Mouse (Mus musculus) thymus, postnatal 25 days (tissue): Measurements from ENCODE around the gene Tmem50b.
"Not testable (repeated sequence)": the region's sequence is repeated elsewhere in the genome, so short reads cannot be mapped to it uniquely, and the experiment has no call there.

Source experiments
- DNase-seq: peaks from one replicate; pipeline ENCODE4 v3.0.0; 2022

Gene Tmem50b

GRCm38 (mm10) chr16:91597672-91598010 is at the start of gene Tmem50b:
Tmem50b (minus strand) TSS chr16:91597800.
- peak; percentile 100 for DNase-seq

DNA sequence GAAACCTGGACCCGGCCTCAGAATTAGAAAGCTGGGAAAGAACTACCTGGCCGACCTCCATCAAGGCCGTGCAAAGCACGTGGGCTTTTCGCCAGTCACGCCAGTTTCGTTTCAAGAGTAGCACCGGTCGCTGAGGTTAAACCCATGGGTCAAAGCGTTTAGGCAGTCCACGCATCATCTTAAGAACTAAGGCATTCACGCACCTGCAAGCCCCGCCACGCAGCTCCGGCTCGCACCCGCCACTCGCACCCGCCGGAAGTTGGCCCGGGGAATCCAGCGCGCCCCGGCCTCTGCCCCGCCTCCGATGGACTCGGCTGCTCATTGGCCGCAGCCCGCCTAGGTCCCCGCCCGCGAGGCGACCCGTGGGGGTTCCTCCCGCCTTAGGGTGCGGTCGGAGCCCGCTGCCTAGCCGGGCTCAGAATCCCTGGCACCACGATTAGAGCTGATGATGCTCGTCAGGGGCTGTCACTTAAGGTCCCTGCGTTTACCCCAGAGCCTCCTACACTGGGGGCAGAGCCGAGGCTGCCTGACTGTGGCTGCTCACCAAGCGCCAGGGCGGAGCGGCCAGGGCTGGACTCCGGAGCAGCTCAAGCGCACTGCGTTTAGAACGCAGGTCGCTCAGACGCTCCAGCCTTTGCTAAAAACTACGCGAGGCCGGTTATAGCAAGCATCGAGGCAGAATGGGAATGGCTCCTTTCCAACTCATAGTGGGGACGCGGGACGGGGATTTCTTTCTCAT is 49.2 kb upstream of the Tmem50b start, which contains the start of gene Gart:
Gene Gart (minus strand): TSS at position 272 of the 739 bp plus-strand sequence.
- peak; percentile 95 for DNase-seq

DNA sequence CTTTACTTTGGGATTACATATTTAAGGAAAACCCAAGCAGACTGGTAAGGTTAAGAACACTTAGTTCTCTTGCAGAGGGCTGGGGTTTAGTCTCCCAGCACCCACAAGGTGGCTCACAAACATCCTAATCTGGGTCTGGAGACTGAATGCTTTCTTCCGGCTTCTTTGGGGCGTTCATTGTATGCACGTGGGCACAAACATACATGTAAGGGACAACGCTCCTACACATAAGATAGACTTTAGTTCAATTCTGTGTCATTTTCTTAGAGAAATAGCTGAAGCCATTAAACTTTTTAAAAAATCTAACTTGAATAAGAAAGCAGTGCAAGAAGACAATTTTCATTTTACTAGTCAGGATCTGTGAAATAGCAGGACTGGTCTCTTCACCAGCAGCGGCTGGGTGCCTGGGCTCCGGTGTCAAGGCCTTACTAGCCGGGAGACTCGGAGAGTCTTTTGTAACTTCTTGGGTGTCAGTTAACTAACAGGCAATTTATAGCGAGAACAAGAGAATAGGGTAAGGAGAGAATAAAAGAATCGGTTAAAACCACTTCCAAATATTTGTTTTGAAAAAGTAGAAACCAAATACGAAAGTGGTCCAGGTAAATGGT is 48.5 kb upstream of the Tmem50b start:
- peak; percentile 51 for DNase-seq

GRCm38 (mm10) chr16:91645420-91645819 is 47.8 kb upstream of the Tmem50b start:
- not testable (repeated sequence) for DNase-seq

GRCm38 (mm10) chr16:91644901-91645300 is 47.3 kb upstream of the Tmem50b start:
- DNase-seq: no peak

GRCm38 (mm10) chr16:91640171-91640570 is 42.6 kb upstream of the Tmem50b start:
- no peak for DNase-seq

DNA sequence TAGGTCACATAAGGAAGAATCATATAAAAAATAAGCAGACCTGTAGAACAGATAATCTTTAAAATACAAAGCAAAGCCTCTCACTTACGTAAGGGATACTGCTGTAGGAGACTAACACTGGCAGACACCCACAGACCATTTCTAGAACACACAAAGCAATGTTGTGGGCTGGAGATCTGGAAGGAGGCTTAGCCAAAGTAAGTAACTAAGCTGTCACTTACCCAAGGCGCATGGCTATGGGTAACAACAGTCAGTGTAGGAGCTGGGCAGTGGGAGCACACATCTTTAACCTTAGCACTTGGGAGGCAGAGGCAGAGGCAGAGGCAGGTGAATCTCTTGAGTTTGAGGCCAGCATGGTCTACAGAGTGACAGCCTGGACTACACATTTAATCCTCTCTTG is 42.0 kb upstream of the Tmem50b start:
- DNase-seq: no peak

DNA sequence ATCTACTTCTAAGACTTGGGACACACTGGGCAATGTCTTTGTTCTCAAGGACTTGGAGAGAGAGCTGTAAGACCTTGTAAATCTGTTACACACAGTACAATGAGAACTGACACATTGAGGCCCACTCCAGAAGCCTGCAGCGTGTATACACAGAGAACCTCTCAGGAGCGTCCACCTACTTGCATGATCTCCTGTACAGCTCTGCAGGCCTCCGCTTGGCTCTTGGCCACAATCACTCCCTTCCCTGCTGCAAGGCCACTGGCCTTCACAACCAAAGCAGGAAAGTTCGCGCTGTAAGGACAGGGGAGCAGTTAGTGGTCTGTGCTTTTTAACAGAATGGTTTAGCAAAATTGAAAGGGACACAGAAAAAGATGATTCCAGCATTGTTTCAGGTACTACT is 41.6 kb upstream of the Tmem50b start:
- no peak for DNase-seq

GRCm38 (mm10) chr16:91633641-91634040 is 36.0 kb upstream of the Tmem50b start:
- no peak for DNase-seq

GRCm38 (mm10) chr16:91632940-91633339 is 35.3 kb upstream of the Tmem50b start:
- DNase-seq: no peak

DNA sequence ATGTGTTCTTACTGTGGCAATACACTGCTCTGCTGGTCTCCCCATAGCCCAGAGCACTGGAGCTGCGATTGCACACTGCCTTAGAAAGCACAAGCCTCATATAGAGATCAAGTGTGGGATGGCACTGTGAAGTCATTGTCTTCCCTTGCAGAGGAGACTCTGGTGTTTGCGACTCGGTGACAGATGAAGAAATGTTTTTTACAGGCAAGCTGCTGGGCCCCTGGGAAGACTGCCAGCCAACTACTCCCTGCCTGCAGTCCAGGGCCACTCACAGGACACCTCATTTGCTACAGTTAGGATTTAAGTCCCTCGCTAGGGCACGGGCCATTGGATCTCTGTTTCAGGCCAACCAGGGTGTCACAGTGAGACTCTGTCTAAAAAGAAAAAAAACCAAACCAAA is 34.8 kb upstream of the Tmem50b start:
- DNase-seq: no peak

DNA sequence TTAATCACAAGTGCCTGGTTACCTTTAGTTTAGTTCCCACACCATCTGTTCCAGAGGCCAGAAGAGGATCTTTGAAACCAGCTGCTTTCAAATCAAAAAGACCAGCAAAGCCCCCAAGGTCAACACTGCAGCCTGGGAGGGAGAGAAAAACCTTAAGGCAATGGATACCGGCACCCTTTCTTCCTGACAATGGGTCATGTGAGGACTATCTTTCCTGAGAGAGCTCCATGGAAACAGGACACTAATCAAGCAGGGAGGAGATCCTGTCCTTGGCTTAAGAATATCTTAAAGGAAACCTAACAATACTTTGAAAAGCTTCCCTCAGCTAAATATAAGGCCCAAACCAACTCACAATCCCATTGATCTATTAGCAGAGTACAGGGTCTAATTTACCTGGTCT is 33.0 kb upstream of the Tmem50b start:
- no peak for DNase-seq

DNA sequence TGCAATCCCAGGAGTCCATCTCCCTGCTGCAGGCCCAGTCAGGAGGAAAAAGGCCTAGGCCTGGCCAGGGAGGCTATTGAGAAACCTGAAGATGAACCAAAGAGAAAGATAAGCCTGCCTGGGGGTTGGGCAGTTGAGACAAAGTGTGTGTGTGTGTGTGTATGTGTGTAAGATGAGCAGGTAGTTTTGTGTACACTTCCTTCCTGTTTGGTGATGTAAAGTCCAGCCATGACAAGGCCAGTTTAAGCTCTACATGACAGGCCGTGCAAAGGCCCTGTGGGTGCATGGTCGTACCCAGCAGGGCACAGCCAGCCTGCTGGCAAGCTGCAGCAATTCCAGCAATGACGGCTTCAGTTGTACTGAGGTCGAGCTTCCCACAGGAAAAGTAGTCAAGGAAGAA is 32.1 kb upstream of the Tmem50b start:
- no peak for DNase-seq

- no peak for DNase-seq
These were observed 31.1 kb upstream of the Tmem50b start for GRCm38 (mm10) chr16:91628673-91629072.

- DNase-seq: no peak
These were observed 30.2 kb upstream of the Tmem50b start for GRCm38 (mm10) chr16:91627831-91628230.

DNA sequence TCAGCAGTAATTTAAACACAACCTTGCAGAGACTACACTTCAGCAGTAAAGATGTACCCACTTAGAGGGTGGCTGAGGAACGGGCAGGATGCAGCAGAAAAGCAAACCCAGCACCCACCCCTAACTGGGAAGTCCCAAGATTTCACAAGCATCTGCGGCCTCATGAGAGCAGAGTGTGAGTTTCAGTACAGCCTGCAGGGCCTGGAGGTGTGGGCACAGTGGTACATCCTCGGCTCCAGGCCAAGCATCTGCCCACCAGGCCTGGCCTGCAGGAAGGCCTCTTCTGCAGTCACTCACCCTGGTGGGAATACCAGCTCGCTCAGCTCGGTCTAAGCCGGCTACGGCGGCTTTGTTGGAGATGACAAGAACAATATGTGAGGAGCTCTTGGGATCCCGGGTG is 25.5 kb upstream of the Tmem50b start:
- DNase-seq: no peak

DNA sequence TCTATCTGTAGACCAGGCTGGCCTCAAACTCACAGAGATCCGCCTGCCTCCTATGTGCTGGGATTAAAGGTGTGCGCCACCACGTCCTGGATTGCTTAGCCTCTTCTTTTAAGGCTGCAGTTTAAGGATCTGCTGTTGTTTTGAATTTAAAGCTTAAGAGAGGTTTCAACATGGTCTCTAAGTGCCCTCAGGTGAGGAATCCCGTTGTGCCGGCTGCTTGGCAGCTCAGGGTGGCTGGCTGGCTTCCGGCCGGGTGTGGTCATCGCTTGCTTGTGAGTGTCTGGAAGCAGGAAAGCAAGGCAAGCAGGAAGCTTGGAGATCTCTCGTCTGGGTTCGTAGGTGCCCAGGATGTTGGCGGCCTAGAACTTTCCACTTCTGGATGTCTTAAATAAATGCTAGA is 23.4 kb upstream of the Tmem50b start:
- DNase-seq: no peak

DNA sequence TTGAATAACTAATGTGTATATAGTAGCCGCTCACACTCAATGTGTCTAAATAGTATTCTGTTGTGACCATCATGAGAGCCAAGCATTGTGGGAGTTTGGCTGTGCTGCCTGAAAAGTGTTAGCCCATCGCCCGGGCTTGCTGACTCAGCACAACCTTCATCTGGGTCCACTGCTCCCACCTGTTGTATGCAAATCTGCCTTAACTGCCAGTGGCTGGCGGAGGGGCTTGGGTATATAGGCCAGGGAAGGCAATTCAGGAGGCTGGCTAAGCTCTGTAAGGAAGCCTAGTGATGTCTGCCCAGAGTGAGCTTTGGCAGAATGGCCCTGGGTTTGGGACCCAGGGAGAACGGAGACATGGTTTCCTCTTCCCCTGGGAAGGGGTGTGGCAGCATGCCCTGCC is 22.6 kb upstream of the Tmem50b start:
- DNase-seq: no peak

DNA sequence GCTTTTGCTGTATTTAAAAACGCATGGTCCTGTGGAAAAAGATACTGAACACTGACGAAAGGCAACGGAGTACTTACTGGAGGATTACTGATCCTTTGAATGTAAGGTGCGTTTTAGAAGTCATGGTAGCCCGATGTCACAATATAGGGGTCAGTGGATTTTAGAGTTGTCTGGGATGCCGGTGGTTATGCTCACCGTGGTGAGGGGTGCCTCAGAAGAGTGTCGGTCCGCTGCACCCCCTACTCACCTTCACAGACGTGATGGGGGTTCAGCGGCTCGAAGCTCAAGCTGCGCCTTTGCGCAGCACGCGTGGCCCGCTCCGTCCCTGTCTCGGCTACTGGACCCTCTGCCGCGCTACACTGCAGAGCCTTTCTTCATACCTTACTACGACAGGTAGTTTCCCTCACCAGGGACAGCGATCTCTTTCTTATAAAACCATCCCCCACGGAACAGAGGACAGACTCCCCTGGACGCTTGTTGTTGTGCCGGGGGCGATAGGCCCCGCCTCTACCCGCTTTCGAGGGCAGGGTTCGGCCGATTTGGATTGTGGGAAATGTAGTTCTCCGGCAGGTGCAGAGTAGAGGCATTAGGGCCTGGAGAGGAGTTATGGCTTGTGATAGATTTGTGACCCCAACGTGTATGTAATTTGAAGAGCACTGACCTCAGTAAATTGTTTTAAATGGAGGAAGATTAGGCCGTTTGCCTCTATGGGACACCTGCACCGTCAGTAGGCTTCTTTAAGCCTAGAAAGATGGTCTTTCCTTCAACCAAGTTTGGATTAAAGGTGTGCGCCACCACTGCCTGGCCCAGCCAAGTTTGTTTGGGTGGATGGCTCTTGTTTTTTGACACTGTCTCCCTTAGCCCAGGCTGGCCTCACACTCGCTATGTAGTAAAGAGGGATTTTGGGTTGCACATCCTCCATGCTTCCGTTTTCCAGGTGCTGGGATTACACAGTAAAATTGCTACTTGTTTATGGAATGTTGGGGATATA is 21.2 kb upstream of the Tmem50b start, which contains the start of gene Dnajc28:
Gene Dnajc28 (minus strand): TSS at position 516 of the 991 bp plus-strand sequence.
- peak; percentile 83 for DNase-seq

- no peak for DNase-seq
These were observed 17.0 kb upstream of the Tmem50b start for GRCm38 (mm10) chr16:91614552-91614951.

- no peak for DNase-seq
These were observed 14.9 kb upstream of the Tmem50b start for GRCm38 (mm10) chr16:91612525-91612924.

DNA sequence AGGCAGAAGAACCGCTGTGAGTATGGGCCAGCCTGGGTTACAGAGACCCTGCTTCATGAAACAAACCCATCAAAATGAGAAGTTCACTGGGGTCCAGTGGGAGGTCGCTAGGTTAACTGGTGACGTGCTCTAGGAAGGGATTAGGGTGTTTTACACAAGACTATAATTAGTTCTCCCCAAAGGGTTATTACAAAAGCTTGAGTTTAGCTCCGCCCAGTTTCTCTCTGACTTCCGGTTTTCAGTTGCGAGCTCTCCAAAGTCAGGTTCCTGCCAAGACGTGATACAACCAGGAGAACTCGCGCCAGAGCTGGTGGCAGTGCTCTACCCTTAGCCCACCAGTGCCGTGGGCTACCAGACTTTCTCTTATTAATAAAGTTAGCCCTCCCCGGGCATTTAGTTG is 13.6 kb upstream of the Tmem50b start:
- no peak for DNase-seq

GRCm38 (mm10) chr16:91609501-91610245 is 12.1 kb upstream of the Tmem50b start:
- no peak for DNase-seq
